Mouse (Mus musculus): ENCODE results near the gene Cebpzos. TPM values are rescaled to one million over a fixed set of nuclear protein-coding genes. Genes with fewer than 3 reads are reported as not detected.

Gene Cebpzos
- polyA plus RNA-seq, 1 experiment from 2014 or later, result 98.7 TPM

- Histone ChIP-seq H3K4me1 (0 out of 2 replicates have a peak, but pooled peaks cover 4% of the 10 kb centered on the region), H3K4me3 (replicated peaks) (no peak within 1 kb of the TSS), H3K4me2 (no peak within 1 kb of the TSS), H3K27me3 (no peaks in the 10 kb centered on the region), H3K9me3 (replicated peaks) (no peaks in the 10 kb centered on the region), H3K9ac (no peak within 1 kb of the TSS), H3K36me3 (no peaks in the 10 kb centered on the region), H3K27ac (no peak within 1 kb of the TSS)
- whole genome bisulfite sequencing, result 72% methylated on average over 5 of the region's 5 CpGs
- no peak for ATAC-seq (replicated peaks; ENCODE audit: low FRiP score)
These were observed 9.4 kb upstream of the Cebpzos start, which contains the start of gene Sult6b1 for GRCm38 (mm10) chr17:78906892-78907291. Sult6b1 (minus strand) TSS chr17:78906992.

GRCm38 (mm10) chr17:78909374-78909773, 6.9 kb upstream of the Cebpzos start:
- Histone ChIP-seq H3K4me3 (replicated peaks) (no peak overlapping the region), H3K27ac (no peak overlapping the region), H3K9ac (no peak overlapping the region), H3K4me2 (no peak overlapping the region), H3K27me3 (no peaks in the 10 kb centered on the region), H3K4me1 (0 out of 2 replicates have a peak, but pooled peaks cover 8% of the 10 kb centered on the region), H3K9me3 (replicated peaks) (no peaks in the 10 kb centered on the region), H3K36me3 (no peaks in the 10 kb centered on the region)
- WGBS, result 83% methylated on average over 2 of the region's 2 CpGs
- no peak for ATAC-seq (replicated peaks; ENCODE audit: low FRiP score)

- Histone ChIP-seq H3K4me1 (peaks cover 20% of the 10 kb centered on the region), H3K4me3 (replicated peaks) (peak overlapping the region; percentile 44), H3K9me3 (replicated peaks) (no peaks in the 10 kb centered on the region), H3K27ac (0 out of 2 replicates have a peak overlapping the region, but pooled peaks have one; percentile 37), H3K27me3 (no peaks in the 10 kb centered on the region), H3K4me2 (peak overlapping the region; percentile 58), H3K36me3 (no peaks in the 10 kb centered on the region), H3K9ac (no peak overlapping the region)
- no peak for ATAC-seq (replicated peaks; ENCODE audit: low FRiP score)
- 28% methylated on average over 6 of the region's 6 CpGs for WGBS
These were observed 3.4 kb upstream of the Cebpzos start for GRCm38 (mm10) chr17:78912861-78913281.

GRCm38 (mm10) chr17:78913921-78914320, 2.4 kb upstream of the Cebpzos start:
- Histone ChIP-seq H3K4me2 (no peak overlapping the region), H3K36me3 (peaks cover 8% of the 10 kb centered on the region), H3K9me3 (replicated peaks) (no peaks in the 10 kb centered on the region), H3K4me1 (peaks cover 23% of the 10 kb centered on the region), H3K27ac (no peak overlapping the region), H3K27me3 (no peaks in the 10 kb centered on the region), H3K9ac (no peak overlapping the region), H3K4me3 (replicated peaks) (no peak overlapping the region)
- ATAC-seq (replicated peaks; ENCODE audit: low FRiP score), result no peak
- WGBS, result 62% methylated on average over 3 of the region's 3 CpGs

GRCm38 (mm10) chr17:78915772-78916171, 528 bp upstream of the Cebpzos start:
- peaks cover 24% of the 10 kb centered on the region for H3K36me3 ChIP-seq
- H3K4me3 ChIP-seq (replicated peaks), result peak overlapping the region; percentile 79
- no peaks in the 10 kb centered on the region for H3K27me3 ChIP-seq
- ATAC-seq (replicated peaks; ENCODE audit: low FRiP score), result no peak
- no peaks in the 10 kb centered on the region for H3K9me3 ChIP-seq (replicated peaks)
- H3K9ac ChIP-seq, result peak overlapping the region; percentile 79
- 50% methylated on average over 6 of the region's 6 CpGs for WGBS
- peak overlapping the region; percentile 82 for H3K4me2 ChIP-seq
- H3K27ac ChIP-seq, result peak overlapping the region; percentile 94
- H3K4me1 ChIP-seq, result peaks cover 23% of the 10 kb centered on the region

- no peak for ATAC-seq (replicated peaks; ENCODE audit: low FRiP score)
- H3K27ac ChIP-seq, result peak overlapping the region; percentile 94
- H3K4me3 ChIP-seq (replicated peaks), result peak overlapping the region; percentile 79
- H3K4me2 ChIP-seq, result peak overlapping the region; percentile 82
- peaks cover 23% of the 10 kb centered on the region for H3K4me1 ChIP-seq
- peak overlapping the region; percentile 79 for H3K9ac ChIP-seq
- H3K27me3 ChIP-seq, result no peaks in the 10 kb centered on the region
- no peaks in the 10 kb centered on the region for H3K9me3 ChIP-seq (replicated peaks)
- peaks cover 34% of the 10 kb centered on the region for H3K36me3 ChIP-seq
- WGBS, result 2% methylated on average over 11 of the region's 11 CpGs
These were observed 599 bp downstream of the Cebpzos start for GRCm38 (mm10) chr17:78916899-78917298.

GRCm38 (mm10) chr17:78917696-78918095, 1.4 kb downstream of the Cebpzos start:
- no peak overlapping the region for H3K9ac ChIP-seq
- peaks cover 41% of the 10 kb centered on the region for H3K36me3 ChIP-seq
- peaks cover 22% of the 10 kb centered on the region for H3K4me1 ChIP-seq
- no peaks in the 10 kb centered on the region for H3K27me3 ChIP-seq
- no peaks in the 10 kb centered on the region for H3K9me3 ChIP-seq (replicated peaks)
- no peak for ATAC-seq (replicated peaks; ENCODE audit: low FRiP score)
- WGBS, result 53% methylated on average over 6 of the region's 6 CpGs
- no peak overlapping the region for H3K27ac ChIP-seq
- peak overlapping the region; percentile 82 for H3K4me2 ChIP-seq
- H3K4me3 ChIP-seq (replicated peaks), result peak overlapping the region; percentile 79

GRCm38 (mm10) chr17:78935857-78936256, 19.6 kb downstream of the Cebpzos start:
- Histone ChIP-seq H3K9ac (peak overlapping the region; percentile 81), H3K4me2 (peak overlapping the region; percentile 78), H3K36me3 (peaks cover 53% of the 10 kb centered on the region), H3K9me3 (replicated peaks) (no peaks in the 10 kb centered on the region), H3K27me3 (no peaks in the 10 kb centered on the region), H3K4me3 (replicated peaks) (peak overlapping the region; percentile 93), H3K27ac (no peak overlapping the region), H3K4me1 (peaks cover 10% of the 10 kb centered on the region)
- ATAC-seq (replicated peaks; ENCODE audit: low FRiP score), result no peak
- WGBS, result 84% methylated on average over 2 of the region's 2 CpGs

- Histone ChIP-seq H3K36me3 (peaks cover 49% of the 10 kb centered on the region), H3K9ac (peak within 1 kb of the TSS; percentile 81), H3K4me1 (peaks cover 10% of the 10 kb centered on the region), H3K4me2 (peak within 1 kb of the TSS; percentile 78), H3K4me3 (replicated peaks) (peak within 1 kb of the TSS; percentile 93), H3K27ac (peak within 1 kb of the TSS; percentile 41), H3K9me3 (replicated peaks) (no peaks in the 10 kb centered on the region), H3K27me3 (no peaks in the 10 kb centered on the region)
- WGBS, result under 1% methylated on average over 45 of the region's 45 CpGs
- peak; percentile 99 for ATAC-seq (replicated peaks; ENCODE audit: low FRiP score)
These were observed 20.3 kb downstream of the Cebpzos start, which contains the start of the genes Cebpz and Ndufaf7 for GRCm38 (mm10) chr17:78936466-78937228. Cebpz (minus strand) TSS chr17:78937066. Ndufaf7 (plus strand) TSS chr17:78937136.

GRCm38 (mm10) chr17:78937229-78937853, 21.0 kb downstream of the Cebpzos start:
- WGBS, result 9% methylated on average over 26 of the region's 26 CpGs
- H3K4me1 ChIP-seq, result peaks cover 10% of the 10 kb centered on the region
- peak overlapping the region; percentile 81 for H3K9ac ChIP-seq

GRCm38 (mm10) chr17:78938927-78939326, 22.6 kb downstream of the Cebpzos start:
- WGBS, result 90% methylated on average over 4 of the region's 4 CpGs
- Histone ChIP-seq H3K9me3 (replicated peaks) (no peaks in the 10 kb centered on the region), H3K4me3 (replicated peaks) (no peak overlapping the region), H3K36me3 (peaks cover 44% of the 10 kb centered on the region), H3K4me2 (no peak overlapping the region), H3K9ac (no peak overlapping the region), H3K27ac (no peak overlapping the region), H3K4me1 (peaks cover 13% of the 10 kb centered on the region), H3K27me3 (no peaks in the 10 kb centered on the region)
- ATAC-seq (replicated peaks; ENCODE audit: low FRiP score), result no peak

More at GRCm38 (mm10) chr17:78937229-78937853, 21.0 kb downstream of the Cebpzos start:
- Histone ChIP-seq H3K9me3 (replicated peaks) (no peaks in the 10 kb centered on the region), H3K27ac (peak overlapping the region; percentile 41; the same call in 1 of the 2 replicates), H3K4me3 (replicated peaks) (peak overlapping the region; percentile 93), H3K27me3 (no peaks in the 10 kb centered on the region), H3K36me3 (peaks cover 47% of the 10 kb centered on the region), H3K4me2 (peak overlapping the region; percentile 78)
- peak; percentile 50 for ATAC-seq (replicated peaks; ENCODE audit: low FRiP score)

- Histone ChIP-seq H3K27me3 (no peaks in the 10 kb centered on the region), H3K9ac (no peak overlapping the region), H3K4me2 (no peak overlapping the region), H3K4me1 (peaks cover 6% of the 10 kb centered on the region), H3K9me3 (replicated peaks) (no peaks in the 10 kb centered on the region), H3K27ac (no peak overlapping the region), H3K36me3 (peaks cover 54% of the 10 kb centered on the region), H3K4me3 (replicated peaks) (no peak overlapping the region)
- no peak; the same call in 1 of the 2 replicates for ATAC-seq (replicated peaks; ENCODE audit: low FRiP score)
- 38% methylated on average over 11 of the region's 11 CpGs for WGBS
These were observed 26.3 kb downstream of the Cebpzos start for GRCm38 (mm10) chr17:78942579-78942978.
